Mouse (Mus musculus): ENCODE measurements around the gene Rilp. TPM values are rescaled to one million over a fixed set of nuclear protein-coding genes. Genes with fewer than 3 reads are reported as not detected.
A peak's percentile ranks its signal among the peaks of the same experiment; 100 is the strongest.

Rilp gene
- total RNA-seq, 2 experiments from 2014 or later = 1.3 TPM; not detected in 1

DNA sequence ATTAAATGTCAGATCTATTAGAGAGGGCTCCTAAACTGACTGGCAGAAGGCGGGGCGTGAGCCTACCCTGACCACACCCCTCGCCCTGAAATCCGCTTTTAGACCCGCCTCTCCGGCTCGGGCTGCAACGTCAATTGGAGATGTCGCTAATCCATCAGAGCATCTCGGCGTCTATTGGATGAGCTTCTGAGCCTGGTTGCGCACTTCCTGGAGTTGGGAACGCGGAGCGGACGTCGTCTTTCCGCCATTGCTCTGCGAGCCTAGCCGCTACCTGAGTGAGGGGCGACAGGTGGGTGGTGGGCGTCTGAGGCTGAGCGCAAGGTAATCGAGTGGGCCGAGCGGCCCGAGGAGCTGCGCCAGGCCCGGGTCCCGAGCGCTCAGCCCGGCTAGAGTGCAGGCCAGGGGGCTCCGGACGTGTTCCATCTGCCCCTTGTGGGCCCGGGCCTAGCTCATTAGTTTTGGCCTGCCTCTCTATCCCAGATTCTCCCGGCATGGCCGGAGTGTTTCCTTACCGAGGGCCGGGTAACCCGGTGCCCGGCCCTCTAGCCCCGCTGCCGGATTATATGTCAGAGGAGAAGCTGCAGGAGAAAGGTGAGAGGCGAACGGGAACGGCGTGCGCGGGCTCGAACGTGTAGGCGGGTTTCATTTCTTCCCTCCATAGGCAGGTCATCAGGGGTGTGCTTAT is 23.2 kb upstream of the Rilp start, which contains the start of gene Prpf8:
Prpf8 (plus strand) TSS at position 216 of the 685 bp plus-strand sequence.
- ATAC-seq (replicated peaks; ENCODE audit: low FRiP score, poor library complexity, severe bottlenecking) = peak; percentile 100

DNA sequence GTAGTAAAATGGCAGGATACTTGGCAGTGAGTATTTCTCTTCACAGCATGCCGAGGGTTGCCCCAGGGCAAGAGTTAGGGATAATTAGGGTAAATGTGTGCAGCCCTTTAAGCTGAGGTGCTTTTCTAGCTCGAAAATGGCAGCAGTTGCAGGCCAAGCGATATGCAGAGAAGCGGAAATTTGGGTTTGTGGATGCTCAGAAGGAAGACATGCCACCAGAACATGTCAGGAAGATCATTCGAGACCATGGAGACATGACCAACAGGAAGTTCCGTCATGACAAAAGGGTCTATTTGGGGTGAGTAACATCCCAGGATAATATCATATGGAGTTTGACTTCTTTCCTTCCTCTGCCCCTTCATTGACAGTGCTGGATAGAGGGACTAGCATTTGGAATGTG is 22.4 kb upstream of the Rilp start:
- ATAC-seq (replicated peaks; ENCODE audit: low FRiP score, poor library complexity, severe bottlenecking) = no peak

DNA sequence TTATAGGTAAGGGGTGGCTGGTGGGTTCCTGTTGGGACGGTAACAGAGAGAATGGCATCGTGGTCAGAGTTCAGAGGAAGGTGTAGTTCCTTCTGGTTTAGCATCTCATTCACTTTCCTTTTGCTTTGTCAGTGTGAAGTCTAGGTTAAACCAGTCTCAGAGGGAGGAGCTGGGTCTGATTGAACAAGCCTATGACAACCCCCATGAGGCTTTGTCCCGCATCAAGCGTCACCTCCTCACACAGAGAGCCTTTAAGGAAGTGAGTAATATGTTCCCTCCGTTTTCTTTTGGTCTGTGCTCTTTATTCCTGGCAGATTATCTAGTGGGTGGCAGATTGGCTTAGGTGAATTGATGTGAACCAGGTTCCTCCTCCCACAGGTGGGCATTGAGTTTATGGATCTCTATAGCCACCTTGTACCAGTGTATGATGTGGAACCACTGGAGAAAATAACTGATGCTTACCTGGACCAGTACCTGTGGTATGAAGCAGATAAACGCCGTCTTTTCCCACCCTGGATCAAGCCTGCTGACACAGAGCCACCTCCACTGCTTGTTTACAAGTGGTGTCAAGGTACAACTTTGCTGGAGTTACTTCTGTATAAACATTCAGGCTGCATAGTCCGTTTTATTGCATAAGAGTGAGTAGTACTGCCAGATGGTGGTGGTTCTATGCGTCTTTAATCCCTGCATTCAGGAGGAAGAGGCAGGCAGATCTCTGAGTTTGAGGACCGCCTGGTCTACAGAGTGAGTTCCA is 15.4 kb upstream of the Rilp start:
- ATAC-seq (replicated peaks; ENCODE audit: low FRiP score, poor library complexity, severe bottlenecking) = no peak

DNA sequence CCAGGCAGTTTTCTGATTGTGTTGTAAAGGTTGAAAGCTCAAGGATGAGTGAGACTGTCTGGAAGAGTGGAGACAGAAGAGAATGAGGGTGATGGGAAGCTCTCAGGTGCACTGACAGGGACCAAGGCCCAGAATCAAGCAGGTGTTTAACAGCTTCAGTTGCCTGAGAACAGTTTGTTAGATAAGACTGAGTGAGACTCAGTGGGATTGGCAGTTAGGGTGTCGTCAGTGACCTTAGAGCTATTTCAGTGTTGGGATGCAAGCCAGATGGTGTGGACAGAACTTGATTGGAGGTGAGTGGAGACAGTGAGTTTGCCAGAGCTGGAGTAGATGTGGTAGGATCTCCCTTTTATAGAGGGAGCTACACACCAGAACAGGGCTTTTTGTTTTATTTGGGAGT is 11.8 kb upstream of the Rilp start:
- ATAC-seq (replicated peaks; ENCODE audit: low FRiP score, poor library complexity, severe bottlenecking) = no peak

DNA sequence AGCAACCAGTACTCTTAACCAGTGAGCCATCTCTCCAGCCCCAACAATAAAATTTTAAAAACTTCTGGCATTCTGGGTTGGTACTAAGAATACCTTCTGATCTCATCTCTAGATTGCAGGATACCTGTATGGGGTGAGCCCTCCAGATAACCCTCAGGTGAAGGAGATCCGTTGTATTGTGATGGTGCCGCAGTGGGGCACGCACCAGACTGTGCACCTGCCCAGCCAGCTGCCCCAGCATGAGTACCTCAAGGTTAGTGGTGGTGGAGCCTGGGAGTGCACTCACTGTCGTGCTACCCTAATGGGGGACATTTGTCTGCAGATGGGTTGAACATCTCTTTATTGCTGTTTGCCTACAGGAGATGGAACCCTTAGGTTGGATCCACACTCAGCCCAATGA is 1.7 kb upstream of the Rilp start:
- no peak for ATAC-seq (replicated peaks; ENCODE audit: low FRiP score, poor library complexity, severe bottlenecking)

DNA sequence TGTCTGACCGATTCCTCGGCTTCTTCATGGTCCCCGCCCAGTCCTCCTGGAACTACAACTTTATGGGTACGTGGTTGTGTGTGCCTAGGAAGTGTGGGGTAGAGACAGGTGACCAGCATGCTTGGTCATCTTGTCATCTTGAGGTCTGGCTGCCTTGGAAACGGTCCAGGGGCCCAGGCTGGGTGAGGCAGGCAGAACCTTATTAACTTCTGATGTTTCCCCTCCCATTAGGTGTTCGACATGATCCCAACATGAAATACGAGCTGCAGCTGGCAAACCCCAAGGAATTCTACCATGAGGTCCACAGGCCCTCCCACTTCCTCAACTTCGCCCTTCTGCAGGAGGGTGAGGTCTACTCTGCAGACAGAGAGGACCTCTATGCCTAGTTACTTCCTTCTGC is 990 bp upstream of the Rilp start:
- ATAC-seq (replicated peaks; ENCODE audit: low FRiP score, poor library complexity, severe bottlenecking) = no peak

DNA sequence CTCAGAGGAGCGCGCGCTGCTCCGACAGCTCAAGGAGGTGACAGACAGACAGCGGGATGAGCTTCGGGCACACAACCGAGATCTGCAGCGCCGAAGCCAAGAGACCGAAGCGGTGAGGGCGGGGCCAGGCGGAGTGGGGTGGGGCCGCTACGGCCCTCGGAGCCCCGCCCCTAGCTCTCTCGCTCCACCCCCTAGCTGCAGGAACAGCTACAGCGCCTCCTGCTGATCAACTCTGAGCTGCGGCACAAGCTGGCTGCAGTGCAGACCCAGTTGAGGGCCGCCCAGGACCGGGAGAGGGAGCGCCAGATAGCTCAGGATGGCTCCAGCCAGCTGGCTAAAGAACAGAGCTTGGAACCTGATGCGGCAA is 716 bp downstream of the Rilp start:
- peak; percentile 90 for ATAC-seq (replicated peaks; ENCODE audit: low FRiP score, poor library complexity, severe bottlenecking)

DNA sequence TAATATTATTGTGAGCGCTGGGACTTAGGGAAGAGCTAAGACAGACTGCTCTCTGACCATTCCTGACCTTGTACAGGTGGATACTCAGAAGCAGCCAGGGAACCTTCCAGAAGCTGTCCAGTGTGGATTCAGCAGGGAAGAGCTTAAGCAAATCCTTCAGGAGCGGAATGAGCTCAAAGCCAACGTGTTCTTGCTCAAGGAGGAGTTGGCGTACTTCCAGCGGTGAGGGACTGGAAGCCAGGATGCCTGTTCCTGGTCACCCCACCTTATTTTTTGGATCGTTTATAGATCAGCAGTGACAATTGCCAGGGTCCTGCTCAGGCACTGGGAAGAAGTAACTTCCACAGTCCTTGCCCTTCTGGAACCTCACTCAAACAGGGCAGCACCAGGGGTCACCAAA is 1.3 kb downstream of the Rilp start:
- no peak for ATAC-seq (replicated peaks; ENCODE audit: low FRiP score, poor library complexity, severe bottlenecking)

DNA sequence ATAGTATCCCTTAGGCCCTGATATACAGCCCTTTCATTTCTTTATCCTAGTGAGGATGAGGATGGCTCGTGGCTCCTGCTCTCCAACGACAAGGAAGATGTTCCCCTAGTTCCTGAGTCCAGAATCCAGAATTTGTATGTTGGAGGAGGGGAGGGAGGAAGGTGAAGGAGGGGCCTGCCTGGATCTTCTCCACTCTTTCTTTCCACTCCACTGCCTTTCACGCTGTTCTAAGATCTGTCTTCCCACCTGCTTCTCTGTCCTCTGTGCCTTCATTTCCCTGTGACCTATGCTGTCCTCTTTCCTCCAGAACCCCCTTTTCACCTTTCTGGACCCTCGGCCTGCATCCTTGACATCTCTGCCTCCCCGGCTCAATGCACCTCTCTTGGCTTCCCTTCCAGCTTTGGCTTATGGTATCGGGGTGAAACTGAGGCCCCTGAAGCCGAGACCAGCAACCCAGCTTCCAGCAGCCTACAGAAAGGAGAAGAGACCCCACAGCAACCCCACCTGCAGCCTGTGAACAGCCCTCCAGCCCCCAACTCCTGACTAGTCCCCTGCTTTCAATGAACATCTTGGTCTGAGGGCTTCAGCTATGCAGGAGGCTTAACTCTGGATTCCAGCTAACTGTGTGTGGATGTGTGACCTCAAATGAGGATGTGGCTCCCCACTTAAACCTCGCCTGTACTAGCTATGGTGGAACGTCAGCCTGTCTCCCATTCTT is 2.6 kb downstream of the Rilp start:
- no peak for ATAC-seq (replicated peaks; ENCODE audit: low FRiP score, poor library complexity, severe bottlenecking)

DNA sequence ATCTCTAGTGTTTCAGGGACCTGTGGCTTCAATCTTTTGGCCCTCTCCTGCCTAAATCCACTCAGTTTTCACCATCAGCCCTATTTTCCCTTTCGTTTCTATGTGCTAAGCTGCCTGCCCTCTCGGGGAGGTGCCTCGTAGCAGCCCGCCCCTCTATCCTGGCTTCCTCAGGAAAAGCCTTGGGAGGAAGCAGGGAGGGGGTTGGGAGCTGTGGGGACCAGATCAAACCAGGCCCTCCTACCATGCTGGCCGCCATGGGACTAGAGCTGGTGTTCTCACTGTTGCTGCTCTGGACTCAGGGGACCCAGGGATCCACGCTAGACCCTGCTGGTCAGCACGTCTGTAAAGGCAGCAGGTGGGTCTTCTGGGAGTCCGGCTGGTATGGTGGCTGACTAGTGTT is 3.4 kb downstream of the Rilp start, which contains the start of gene Scarf1:
Scarf1 (plus strand) TSS at position 205 of the 400 bp plus-strand sequence.
- no peak for ATAC-seq (replicated peaks; ENCODE audit: low FRiP score, poor library complexity, severe bottlenecking)

DNA sequence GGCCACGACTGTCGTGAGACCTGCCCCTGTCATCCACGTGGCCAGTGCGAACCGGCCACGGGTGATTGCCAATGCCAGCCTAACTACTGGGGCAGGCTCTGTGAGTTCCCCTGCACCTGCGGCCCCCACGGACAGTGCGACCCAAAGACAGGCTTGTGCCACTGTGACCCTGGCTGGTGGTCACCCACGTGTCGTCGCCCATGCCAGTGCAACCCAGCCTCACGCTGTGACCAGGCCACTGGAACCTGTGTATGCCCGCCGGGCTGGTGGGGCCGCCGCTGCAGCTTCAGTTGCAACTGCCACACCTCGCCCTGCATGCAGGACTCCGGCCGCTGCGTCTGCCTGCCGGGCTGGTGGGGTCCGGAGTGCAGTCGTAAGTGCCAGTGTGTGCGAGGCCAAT is 5.3 kb downstream of the Rilp start:
- ATAC-seq (replicated peaks; ENCODE audit: low FRiP score, poor library complexity, severe bottlenecking) = no peak

DNA sequence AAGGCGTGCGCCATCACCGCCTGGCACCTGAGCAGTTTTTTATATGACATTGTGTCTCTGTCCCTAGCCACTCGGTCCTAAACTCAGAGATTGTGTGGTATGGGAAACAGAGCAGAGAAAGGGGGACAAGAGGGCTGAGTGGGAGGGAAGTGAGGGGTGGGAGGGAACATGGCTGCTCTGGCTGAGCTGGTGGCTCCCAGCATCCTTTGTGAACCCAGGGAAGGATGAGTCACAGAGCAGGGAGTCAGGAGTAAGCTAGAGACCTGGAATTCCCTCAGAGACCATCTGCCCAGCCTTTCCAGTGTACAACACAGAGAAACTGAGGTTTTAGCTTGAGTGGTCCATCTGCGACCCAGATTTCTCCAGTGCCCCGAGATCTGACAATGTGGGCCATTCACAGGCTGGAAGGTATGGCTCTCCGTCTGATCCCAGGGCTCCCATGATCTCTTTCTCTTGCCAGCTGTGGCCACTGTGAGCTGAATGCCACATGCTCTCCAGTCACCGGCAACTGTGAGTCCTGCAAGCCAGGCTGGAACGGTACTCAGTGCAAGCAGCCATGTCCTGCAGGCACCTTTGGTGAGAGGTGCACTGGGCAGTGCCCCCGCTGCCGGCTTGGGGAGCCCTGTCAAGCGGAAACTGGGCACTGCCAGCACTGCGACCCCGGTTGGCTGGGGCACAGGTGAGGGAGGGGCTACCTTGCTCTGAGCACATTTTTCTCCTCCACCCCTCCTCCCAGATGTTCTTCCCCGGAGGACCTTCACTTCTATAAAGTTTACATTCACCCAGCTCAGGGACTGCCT is 10.1 kb downstream of the Rilp start:
- 0 out of 2 replicates have a peak, but pooled peaks have one; percentile 21 for ATAC-seq (replicated peaks; ENCODE audit: low FRiP score, poor library complexity, severe bottlenecking)

DNA sequence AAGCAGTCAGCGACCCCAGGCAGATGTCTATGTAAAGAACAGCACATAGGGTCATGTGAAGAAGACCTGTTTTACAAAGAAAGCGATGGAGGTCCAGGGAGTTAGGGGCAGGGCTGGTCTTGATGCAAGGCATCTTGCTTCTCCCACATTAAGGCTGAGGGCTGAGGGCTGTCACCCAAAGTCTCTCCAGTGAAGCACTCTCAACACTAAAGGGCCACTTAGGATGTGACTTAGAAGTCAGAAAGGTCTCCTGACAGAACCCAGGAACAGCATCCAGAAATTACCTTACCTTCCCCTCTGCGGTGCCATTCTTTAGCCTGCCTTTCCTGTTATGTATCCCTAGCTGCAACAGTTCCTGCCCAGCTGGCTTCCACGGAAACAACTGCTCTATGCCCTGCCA is 11.7 kb downstream of the Rilp start:
- ATAC-seq (replicated peaks; ENCODE audit: low FRiP score, poor library complexity, severe bottlenecking) = no peak

DNA sequence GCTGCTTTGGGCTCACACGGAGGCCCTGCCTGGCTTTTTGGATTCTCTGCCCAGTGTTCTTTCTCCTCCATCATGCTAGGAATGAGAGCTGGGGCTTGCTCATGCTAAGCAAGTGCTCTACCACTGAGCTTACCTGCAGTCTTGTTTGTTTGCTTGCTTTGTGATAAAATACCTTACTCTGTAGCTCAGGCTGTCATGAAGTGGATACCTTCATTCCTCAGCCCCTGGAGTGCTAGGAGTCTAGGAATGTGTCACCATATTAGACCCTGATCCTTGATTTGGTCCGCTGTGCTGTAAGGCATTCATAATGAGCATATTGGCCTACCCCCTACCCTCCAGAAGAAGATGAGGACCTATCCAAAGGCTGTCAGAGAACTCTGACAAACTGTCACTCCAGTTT is 12.9 kb downstream of the Rilp start:
- ATAC-seq (replicated peaks; ENCODE audit: low FRiP score, poor library complexity, severe bottlenecking) = no peak

DNA sequence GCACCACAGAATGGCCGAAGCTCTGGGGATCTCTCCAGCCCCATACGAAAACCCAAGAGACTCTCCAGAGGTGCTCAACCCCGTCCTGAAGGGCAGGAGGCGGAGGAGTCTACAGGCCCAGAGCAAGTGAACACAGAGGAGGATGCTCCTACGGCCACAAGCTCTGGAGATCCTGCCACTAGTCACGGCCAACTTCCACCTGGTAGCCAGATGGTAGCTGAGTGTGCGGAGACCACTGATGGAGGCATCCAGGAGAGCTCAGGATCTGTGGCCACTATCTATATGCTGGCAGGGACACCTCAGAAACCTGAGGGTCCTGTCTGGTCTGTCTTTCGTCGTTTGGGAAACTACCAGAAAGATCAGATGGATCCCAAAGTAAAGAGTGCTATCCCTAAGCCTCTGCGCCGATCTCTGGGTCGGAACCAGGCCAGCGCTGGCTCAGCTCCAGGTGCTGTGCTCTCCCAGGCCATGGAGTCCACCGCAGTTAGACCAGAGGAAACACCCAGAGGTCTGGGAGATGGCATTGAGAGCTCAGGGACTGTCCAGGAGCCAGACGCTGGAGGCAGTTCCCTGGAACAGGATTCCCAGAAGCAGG is 15.7 kb downstream of the Rilp start:
- ATAC-seq (replicated peaks; ENCODE audit: low FRiP score, poor library complexity, severe bottlenecking) = no peak

DNA sequence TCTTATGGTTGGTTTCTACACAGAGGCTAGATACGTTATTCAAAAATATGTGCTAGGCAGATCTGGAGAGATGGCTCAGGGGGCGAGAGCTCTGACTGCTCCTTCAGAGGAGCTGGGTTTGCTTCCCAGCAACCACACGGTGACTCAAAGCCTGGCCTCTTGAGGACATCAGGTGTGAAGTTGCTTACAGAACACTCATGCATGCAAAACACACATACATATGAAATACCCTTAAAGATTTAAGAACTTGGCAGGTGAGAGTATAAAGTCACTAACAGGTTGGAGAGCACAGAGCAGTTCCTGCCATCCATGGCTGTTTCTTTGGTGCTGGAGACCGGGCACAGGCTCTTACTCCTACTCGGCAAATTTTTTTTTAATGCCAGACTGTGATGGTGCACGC is 17.0 kb downstream of the Rilp start:
- no peak for ATAC-seq (replicated peaks; ENCODE audit: low FRiP score, poor library complexity, severe bottlenecking)

DNA sequence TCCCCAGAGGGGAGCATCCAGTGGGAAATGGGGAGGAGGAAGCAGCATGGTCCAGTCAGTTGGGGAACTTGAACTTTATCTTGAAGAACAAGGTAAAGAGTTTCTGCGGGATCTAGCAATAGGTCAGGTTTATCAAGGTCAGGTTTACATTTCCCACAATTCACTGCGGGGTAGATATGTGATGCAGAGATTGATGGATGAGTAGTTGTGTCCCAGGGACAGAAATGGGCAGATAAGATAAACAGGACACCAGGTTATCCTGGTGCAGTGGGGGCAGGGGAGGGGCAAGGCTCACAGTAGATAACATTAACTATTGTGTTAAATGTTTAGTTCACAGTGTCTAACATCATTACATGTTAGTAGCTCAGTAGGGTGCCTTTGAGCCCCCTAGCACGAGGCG is 19.9 kb downstream of the Rilp start:
- ATAC-seq (replicated peaks; ENCODE audit: low FRiP score, poor library complexity, severe bottlenecking) = no peak

DNA sequence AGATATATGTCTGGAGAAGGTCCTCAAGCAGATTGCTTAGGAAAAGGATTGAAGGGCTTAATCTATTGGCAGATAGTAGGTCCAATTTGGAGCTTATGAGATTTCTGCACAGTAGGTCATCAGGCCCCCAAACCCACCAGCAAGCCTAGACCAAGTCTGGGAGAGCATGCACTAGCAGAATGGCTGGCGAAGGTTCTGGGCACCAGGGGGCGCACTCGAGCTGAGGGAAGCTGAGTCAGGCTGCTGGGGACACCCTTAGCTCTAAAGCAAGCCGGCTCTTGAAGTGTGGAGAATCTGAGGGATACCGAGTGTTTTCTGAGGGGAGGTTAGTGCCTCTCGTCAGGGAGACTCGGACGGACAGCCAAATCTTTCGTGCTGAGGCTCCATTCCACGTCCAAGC is 20.4 kb downstream of the Rilp start:
- peak; percentile 75 for ATAC-seq (replicated peaks; ENCODE audit: low FRiP score, poor library complexity, severe bottlenecking)

DNA sequence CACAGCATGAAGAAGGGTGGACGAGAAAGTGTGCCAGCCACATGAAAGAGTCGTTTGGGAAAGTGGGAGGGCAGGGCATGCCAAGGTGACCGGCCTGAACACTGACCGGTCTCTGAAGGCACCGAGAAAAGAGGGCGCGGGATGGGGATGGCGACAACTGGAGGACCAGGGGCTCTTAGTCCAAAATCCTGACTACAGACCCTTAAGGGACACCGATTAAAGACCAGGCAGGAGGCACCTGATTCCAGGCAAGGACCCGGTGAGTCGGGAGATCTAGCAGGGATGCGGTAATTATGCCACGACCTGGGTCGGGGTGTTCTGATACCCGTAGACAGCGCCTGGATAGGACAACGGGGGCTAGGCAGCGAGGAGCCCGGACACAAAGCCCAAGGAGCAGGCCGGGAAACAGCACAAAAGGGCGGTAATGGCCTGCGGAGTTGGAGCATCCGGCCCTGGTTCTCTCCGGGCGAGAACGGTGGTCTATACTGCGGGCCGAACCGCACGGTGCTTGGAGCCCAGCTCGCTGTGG is 21.0 kb downstream of the Rilp start:
- ATAC-seq (replicated peaks; ENCODE audit: low FRiP score, poor library complexity, severe bottlenecking) = peak; percentile 42
